Mouse (Mus musculus) heart, adult 9 months (tissue): ENCODE results near the gene Lrrc4.

Experiments
- DNase-seq, 2 experiments: peaks; one replicate each; pipeline ENCODE4 v3.0.0; 2022; ENCODE audit warnings: low spot score in 2 of 2

Gene Lrrc4

DNA sequence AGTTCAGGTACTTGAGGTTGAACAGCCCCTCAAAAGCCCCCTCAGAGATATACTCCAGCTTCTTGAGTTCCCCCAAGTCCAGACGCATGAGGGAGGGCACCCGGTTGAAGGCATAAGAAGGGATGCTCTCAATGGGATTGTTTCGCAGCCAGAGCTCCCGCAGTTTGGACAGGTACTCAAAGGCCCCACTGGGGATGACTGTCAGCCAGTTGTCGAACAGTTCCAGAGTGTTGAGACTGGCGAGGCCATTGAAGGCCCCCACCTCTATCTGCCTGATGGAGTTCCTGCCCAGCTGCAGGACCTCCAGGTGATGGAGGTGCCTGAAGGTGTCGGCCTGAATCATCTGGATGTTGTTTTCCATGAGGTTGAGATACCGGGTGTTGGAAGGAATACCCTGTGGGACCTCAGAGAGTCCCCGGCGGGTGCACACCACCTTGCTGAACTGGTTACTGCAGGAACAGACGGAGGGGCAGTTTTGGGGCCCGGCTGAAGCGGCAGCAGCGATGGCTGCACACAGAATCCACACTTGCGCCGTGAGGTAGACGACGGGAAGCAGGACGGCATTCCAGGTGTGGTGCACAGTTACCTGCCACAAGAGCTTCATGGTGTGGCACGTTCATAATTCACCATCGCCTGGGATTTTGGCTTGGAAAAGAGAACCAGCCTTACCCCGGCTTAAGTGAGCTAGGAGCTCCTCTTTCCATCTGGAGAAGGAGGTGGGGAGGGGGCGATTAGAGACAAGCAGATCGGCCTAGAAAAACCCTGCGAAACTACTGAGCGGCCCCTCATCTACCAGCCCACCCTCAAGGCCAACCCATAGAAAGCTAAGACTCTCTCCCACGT is at the start of gene Lrrc4:
Gene Lrrc4, minus strand, starts transcription at position 737 of the 843 bp plus-strand sequence.
- no peak for DNase-seq

DNA sequence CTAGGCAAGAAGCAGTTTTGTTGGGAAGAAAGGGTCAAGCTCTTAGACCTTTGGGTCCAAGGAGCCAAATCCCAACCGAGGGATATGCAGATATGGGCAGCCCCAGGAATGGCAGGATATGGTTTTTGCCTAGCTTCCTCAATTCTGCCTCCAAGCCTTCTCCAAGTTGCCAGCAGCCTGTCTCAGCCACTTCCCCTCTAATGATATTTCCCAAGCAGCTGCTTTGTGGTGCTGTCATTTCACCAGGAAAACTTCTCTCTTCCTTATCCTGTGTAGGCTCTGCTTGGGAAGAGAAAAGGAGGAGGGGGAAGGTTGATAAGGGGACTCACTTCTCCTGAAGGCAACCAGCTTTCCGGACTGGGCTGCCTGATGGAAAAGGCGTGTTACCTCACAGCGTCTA is 49.4 kb upstream of the Lrrc4 start:
- DNase-seq: peak in 1 of 2 experiments; percentile 27

DNA sequence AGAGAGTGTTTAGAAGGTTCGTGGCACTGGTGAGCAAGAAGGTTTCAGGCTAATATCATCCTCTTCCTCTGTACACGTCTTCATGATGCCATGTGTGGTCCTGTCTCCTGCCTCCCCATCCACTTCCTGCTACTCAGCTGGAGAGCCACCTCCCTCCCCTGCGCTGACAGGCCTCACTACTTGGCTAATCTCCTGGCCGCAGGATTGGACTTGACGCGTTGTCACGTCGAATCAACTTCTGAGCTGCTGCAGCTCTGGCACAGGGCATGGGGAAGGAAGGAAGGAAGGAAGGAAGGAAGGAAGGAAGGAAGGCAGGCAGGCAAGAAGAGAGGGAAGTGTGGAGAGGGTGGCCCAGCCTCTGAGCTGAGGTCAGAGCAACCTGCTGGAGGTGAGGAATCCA is 47.8 kb upstream of the Lrrc4 start:
- DNase-seq: no peak

DNA sequence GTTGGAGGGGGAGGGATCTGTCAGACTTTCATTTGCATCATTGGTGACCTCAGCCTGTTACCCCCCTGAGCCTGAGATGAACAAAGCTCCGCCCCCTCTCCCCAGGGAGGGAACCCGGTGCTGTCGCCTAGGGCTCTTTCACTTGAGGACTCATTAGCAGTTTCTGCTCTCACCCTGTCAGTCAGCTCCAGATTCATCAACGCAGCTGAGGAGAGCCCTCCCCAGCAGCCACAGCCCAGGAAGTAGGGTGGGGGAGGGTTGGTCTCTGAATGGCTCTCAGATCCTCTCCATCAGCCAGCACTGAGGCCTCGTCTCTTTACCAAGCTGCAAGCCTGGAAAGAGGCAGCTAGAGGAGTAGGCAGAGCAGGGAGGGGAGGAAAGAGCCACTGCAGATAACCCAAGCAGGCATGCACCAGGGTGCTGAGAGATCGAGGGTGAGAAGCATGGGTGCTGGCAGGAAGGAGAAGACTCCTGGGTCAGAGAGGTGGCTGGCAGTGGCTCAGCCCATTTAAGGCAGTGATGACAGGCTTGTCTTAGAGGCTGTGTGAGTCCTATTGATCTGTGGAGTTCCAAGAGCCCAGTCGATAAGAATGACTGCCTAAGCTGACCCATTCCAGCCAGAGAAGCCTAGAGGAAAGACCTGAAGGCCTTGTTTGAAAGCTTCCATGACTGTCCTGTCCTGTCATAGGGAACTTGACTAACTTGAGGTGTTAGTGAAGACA is 46.6 kb upstream of the Lrrc4 start:
- no peak for DNase-seq

DNA sequence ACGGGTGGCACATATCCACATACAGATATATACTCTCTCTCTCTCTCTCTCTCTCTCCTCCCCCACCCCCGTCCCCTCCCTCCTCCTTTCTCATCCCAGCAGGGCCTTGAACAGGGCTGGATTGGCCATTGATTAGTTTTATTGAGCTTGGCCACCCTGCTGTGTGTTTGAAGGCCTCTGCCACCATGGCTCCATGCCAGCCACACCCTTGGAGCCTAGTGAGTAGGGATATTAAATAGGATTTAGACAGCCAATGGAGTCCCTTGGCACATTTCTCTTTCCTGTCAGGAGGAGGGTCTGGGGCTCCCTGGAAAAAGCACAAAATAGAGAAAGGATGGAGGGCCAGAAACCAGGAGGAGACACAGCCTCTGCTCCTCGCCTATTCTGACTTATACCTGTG is 44.9 kb upstream of the Lrrc4 start:
- DNase-seq: no peak

DNA sequence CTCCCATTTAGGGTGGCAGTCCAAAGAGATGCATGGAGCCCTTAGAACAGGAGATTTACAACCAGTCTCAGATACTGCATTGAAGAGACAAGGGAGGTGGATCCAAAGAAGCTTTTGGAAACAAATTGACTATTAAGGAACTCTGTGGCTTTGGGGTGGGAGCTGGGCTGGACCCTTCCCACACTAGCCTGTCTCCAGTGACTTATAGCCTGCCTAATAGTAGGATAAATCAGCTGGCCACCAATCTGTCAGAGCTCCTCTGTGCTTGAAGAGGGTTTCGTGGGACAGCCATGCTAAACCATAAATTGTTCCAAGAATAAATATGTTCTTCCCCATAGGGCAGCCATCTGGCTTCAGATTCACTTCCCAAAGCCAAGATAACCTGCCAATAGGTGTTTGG is 43.8 kb upstream of the Lrrc4 start:
- DNase-seq: no peak

DNA sequence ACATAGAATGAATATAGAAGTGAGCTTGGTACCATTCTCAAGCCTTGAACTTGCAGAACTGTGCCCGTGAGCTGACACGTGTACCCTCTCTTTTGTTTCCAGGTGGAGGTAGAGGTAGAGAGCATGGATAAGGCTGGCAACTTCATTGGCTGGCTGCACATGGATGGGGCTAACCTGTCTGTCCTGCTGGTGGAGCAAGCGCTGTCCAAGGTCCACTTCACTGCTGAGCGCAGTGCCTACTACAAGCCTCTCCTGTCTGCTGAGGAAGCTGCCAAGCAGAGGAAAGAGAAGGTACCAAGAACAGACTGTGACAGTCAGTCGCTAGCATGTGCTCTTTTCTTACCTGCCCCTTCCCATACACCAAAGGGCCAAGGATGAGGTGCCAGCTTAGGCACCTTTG is 43.2 kb upstream of the Lrrc4 start:
- no peak for DNase-seq

DNA sequence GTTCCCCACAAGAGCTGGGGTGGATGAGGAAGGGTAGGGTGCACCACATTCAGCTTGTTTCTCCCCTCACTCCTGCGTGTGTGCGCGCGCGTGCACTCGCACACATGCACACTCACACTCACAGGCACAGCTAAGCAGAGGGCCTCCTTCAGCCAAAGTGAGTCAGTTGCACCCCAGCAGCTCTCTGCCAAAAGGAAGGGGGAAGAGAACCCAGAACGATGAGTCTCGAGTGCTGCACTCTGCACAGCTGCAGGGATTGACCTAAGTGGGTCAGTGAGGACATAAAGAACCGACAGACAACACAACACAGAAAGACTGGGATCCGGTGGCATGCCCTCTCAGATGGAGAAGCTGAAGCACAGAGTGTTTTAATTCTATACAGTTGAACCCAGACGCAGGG is 42.5 kb upstream of the Lrrc4 start:
- no peak for DNase-seq

DNA sequence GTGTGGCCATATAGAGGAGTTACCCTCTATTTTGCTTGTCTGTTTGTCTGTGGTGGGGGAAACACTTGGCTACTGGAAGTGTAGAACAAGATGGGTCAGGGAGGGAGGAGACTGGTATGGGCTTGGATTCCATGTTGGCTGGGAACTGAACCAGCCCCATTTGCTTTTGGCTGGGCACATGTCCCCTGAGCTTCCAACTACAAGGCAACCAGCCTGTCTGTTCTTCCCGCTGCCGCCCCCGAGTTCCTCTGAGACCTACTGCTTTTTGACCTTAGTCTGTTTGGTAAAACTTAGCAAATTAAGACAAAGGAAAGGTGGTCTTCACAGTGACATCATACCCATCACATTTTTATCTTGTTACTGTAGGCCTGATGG is 40.9 kb upstream of the Lrrc4 start:
- no peak for DNase-seq

DNA sequence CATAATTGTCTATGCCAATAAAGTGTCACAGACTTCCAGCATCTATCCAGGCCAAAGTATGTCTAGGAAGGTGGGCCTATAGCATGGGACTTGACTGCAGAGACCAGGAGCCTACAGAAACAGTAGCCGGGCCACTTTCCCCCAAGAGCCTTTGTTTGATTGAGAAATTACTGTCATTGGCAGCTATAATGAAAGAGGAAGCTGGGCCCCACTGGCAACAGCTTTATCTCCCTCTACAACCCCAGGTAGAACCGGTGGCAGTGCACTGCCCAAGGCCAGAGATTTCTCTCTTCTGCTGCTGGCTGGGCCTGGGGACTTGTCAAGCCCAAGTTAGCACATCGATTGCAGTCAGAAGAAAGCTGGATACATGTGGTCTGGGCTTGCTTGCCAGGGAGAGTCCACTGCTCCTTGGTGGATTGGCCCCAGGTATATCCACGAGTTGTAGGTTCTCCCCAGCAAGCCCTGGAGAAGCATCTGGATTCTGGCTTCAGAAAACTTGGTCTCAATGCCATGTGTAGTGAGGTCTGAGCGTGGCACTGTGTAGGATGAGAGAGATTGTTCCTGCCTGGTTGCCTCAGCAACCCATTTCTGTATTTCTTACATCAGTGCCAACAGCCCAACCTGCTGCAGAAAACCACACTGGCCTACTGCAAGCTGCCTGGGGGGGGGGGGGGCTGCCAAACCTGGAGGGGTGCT is 40.3 kb upstream of the Lrrc4 start:
- DNase-seq: no peak

DNA sequence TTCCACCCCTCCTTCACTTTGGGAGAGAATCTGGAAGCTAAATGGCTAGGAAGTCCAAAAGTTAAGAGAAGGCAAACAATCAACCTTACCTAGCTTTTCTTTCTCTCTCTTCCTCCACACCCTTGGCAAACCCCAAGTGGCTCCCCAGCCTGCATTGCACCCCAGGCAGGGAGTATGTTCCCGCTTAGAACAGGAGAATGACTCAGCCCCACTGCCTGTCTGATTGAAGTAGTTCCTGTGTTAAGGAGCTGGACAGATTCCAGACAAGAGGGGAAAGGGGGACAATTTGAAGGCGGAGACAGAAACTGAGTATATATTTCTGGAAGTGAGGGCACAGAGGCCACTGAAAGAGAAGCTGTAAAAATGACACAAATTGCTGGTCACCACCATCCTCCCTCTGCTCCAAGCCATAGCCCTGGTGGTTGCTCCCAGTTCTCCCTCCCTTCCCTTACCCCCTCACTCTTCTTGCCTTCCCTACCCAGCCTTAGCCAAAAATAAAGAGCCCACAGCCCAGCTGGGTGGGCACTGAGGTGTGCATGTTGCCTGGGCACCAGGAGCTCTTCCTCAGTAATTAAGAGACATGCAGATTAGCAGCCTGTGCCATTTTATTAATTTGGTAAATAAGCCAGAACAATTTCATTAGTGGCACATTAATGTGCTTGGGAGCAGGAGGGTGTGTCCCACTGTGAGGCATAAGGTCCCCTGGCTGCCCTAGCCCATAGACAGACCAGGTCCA is 36.1 kb upstream of the Lrrc4 start:
- no peak for DNase-seq

DNA sequence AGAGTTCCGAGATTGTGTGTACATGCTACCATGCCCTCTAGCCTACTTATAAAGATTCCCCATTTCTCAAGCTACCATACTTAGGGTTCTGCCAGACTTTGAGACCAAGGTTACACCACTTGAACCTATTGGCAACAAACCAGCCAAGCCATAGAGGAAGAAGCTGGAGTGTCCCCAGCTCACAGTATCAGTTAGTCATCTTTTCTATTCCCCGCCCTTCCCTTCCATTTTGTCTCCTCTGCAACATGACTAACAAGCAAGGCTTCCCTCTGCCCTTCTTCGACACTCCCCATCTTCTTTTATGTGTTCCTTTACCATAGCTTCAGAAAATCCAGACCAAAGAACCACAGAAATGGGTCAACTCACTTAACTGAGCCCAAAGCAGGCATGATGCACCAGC is 34.7 kb upstream of the Lrrc4 start:
- no peak for DNase-seq

DNA sequence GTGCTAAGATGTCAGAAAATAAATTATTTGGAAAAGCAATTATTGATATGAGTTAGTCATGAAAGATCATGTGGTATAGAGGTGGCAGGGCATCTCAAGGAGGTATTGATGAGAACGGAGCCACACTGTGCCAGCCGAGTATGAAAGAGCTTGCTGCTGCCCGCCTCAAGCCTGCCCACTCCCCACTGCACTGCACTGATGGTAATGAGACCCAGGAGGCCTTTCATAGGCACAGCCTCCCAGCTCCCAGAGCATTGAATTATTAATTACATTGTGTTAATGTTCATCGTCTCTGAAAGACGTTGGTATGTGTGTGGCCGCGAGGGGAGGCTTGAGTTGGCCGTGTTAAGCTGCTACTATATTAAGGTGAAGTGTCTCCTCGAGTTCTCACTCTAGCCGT is 33.6 kb upstream of the Lrrc4 start:
- DNase-seq: no peak

DNA sequence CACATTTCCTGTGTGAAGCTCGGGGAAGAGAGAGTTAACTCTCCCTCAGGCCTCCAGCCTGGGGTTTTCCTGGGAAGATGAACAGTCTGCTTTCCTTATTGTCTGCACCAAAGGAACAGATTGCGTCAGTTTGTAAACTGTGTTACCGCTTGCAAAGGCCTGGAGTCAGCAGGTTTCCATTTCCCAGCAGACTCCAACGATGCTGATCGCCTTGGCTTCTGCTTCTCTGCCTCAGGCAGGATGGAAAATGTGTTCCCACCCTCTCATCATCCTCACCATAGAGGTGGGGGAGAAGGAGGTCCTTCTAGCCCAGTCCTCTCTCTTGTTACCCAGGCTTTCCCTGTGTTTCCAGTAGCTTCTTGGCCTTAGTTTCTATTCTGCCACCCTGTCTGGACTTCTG is 33.1 kb upstream of the Lrrc4 start:
- peak in 1 of 2 experiments; percentile 23 for DNase-seq

DNA sequence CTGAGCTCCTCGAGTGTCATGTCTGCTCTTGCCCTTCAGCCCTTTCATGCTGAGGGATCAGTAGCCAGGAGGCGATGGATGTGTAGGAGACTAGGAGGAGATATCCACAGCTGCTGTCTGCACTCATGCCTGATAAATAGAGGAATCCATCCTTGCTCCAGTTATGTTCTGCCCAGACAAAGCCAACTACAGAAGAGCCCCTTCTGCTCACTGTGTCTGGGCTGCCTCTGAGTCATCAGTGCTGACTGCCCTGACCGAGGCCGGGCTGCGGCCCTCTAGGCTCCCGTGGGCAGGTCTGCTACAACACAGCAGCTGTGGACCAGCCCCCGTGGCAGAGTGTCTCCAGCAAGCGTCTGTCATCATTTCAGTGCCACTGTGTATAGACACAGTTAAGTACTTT is 30.8 kb upstream of the Lrrc4 start:
- no peak for DNase-seq

DNA sequence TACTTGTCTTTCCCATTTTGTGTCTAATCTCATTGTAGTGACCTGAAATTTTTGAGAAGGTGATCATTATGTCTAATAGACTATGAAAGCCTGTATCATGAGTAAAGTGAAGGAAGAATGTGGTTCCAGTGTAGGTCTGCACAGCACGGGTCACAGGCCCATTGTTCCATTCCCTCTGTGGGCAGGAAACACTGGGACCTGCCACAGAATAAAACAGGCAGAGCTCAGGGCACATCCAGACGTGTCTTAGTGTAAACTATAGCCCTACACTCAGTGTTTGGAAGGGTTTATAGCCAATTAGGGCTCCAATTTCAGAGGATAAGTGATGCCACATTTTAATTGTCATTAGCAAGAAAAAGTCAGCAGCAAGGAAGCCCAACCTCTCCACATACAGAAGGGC is 29.4 kb upstream of the Lrrc4 start:
- DNase-seq: no peak

DNA sequence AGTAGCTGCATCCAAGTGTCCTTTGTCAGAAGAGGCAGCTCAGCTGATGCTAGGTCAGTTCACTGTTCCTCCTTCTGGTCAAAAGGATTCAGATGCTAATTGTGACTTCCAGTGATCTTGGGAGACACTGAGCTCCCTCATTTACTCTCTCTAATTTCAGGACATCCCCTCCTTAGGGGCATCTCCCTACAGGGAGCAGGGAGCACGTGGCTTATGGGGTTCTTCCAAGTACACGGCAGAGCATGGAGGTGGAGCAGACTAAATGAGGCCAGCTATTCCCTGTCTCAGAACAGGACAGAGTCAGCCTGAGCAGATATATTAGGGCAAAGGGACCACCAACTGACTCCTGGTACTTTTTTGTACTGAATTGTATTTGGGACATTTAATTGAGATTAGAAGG is 28.9 kb upstream of the Lrrc4 start:
- DNase-seq: no peak

DNA sequence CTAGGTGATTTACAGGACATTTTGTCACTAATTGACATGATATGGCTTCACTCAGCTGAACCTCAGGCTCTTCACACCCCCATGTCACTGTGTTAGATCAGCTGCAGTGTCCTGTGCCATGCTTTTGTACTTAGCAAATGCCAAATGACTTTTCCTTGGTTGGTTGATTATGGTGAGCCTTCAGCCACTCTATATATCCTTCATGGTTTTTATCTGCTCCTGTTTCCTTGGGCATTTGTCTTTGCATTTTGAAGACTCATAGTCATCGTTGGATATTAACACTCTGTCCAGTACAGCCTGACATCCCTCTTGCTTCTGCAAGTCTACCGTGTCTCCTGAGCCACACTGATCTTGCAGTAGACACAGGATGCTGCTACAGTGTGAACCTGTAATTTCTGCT is 27.5 kb upstream of the Lrrc4 start:
- DNase-seq: no peak

DNA sequence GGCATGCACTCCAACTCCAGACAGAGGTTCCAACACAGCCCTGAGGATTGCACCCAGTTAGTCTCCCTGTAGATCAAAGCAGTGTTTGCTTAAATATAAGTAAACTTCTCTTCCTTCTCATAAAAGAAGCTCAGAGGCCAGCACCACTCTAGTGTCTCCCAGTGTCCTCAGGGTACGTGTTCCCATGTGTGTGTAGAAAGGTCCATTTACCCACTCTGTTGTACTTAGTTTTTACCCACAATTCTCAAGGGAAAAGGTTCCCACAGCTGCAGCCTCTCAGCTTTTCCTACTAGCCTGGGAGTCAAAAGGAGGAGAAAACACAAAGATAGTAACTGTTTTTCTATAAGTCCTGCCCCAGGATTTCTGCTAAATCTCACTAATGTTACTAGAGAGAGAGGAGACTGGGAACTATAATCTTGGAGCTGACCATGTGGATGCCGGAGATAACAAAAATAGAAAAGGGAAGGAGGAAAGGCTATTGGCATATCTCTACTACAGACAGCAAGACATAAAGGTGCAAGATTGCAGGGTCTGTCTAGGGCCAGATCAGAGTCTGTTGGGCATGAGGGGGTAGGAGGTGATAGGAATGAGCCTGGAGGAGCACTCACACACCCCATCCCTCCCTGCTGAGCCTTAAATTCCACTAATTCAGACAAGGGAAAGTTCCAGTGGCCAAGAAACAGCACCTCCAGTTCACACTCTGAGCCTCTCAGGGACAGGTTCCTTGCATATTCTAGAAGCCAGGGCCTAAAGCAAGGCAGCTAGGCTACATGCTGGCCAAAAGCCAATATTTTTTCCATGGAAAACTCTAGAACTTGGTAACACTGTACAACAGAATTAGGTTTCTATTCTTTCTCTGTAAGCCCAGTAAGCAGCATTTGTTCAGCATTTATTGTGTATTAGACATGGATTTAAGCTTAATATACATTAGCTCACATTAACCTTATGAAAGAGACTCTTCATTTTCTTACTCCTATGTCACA is 25.9 kb upstream of the Lrrc4 start:
- no peak for DNase-seq

DNA sequence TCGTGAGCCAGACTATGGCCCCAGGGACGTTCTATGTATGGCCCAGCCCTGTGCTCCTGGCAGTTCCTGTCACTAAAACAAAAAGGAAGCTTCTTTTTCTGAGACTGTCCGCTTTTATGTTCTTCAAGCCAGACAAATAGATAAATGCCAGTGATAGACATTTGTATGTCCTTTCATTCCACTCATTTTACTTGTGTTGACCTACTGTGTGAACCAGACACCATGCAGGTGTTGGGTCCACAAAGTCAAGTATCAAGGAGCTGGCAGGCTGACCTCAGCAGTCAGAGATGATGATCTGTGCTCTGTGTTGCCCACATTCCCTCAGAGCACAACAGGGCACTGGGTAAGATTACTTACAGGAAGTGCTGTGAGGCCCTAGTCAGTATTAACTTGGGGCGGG is 25.2 kb upstream of the Lrrc4 start:
- DNase-seq: no peak

DNA sequence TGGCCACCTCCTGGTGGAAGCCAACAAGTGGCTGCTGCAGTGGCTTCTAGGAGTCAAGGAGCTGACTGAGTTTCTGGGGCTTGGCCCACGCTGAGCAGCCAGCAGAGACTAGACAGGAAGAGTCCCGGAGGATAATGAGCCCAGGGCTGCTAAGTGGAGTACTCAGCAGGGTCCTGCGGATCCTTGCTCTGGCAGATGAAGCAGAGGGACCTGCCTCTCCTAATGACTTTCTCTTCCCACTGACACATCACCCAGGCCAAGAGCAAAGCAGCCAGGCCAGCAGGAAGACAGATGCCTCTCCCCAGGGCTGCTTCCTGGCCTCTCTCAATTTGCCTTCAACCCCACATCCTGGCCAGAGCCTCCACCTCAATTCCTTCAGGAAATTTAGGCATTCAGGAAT is 23.9 kb upstream of the Lrrc4 start:
- DNase-seq: peak in 1 of 2 experiments; percentile 34
